Comparison of ENCODE assay signal across 9 mouse cellular contexts in genomic region chr2:180963956-180964355, GRCm38 (mm10). TPM values are rescaled to one million over a fixed set of nuclear protein-coding genes. Genes with fewer than 3 reads are reported as not detected.
A peak's percentile ranks its signal among the peaks of the same experiment; 100 is the strongest.
DNase-seq lines count a peak whose midpoint lies in the region; ATAC-seq lines count a peak whose summit lies in the region.
"Had no signal": no experiment of that assay in that cellular context is flagged by ENCODE, and none has a peak within 500 bp of the region (broad histone marks: within the 10 kb centered on the region; RNA-seq: fewer than 3 reads in every experiment).

No protein-coding gene starts in this region.

- intact Hi-C loops in left cerebral cortex, postnatal 14 days (cut with DNase I), result loop anchor here (1.0 kb wide), 1 partner anchor 39 kb away; no protein-coding TSS in a partner anchor

- H3K9me3 ChIP-seq in midbrain, embryonic 10.5 days (replicated peaks), result no peaks in the 10 kb centered on the region
- H3K9me3 ChIP-seq in midbrain, embryonic 13.5 days, result no peaks in the 10 kb centered on the region
- no peaks in the 10 kb centered on the region for H3K9me3 ChIP-seq in forebrain, embryonic 16.5 days (ENCODE audit: control insufficient read depth, low read length)
- H3K9me3 ChIP-seq in hindbrain, embryonic 14.5 days (ENCODE audit: control insufficient read depth, low read length), result no peaks in the 10 kb centered on the region
- no peaks in the 10 kb centered on the region for H3K9me3 ChIP-seq in neural tube, embryonic 14.5 days (ENCODE audit: control insufficient read depth, low read length)
- H3K9me3 ChIP-seq: embryonic facial prominence, embryonic 15.5 days had no signal

- H3K27me3 ChIP-seq in midbrain, embryonic 10.5 days (ENCODE audit: low read depth, poor library complexity, severe bottlenecking), result no peaks in the 10 kb centered on the region
- H3K27me3 ChIP-seq in midbrain, embryonic 13.5 days, result no peaks in the 10 kb centered on the region
- no peaks in the 10 kb centered on the region for H3K27me3 ChIP-seq in forebrain, embryonic 16.5 days (replicated peaks; ENCODE audit: control insufficient read depth, insufficient read depth, low read length)
- H3K27me3 ChIP-seq in hindbrain, embryonic 14.5 days (ENCODE audit: control insufficient read depth, insufficient read depth, low read length), result no peaks in the 10 kb centered on the region
- no peaks in the 10 kb centered on the region for H3K27me3 ChIP-seq in neural tube, embryonic 14.5 days (ENCODE audit: control insufficient read depth, insufficient read depth, low read length)

- no peak overlapping the region for H3K4me2 ChIP-seq in midbrain, embryonic 13.5 days (replicated peaks)
- no peak overlapping the region for H3K4me2 ChIP-seq in forebrain, embryonic 16.5 days (ENCODE audit: low read length)
- H3K4me2 ChIP-seq in hindbrain, embryonic 14.5 days (replicated peaks), result no peak overlapping the region
- H3K4me2 ChIP-seq in neural tube, embryonic 14.5 days (ENCODE audit: low read depth, low read length), result no peak overlapping the region
- H3K4me2 ChIP-seq: embryonic facial prominence, embryonic 15.5 days had no signal

- ATAC-seq in midbrain, embryonic 13.5 days, result no peak
- ATAC-seq in cerebellum, adult (ENCODE audit: insufficient number of reproducible peaks, low FRiP score, low TSS enrichment), result 0 out of 2 replicates have a peak, but pooled peaks have one; percentile 51
- ATAC-seq in forebrain, embryonic 16.5 days, result 0 out of 2 replicates have a peak, but pooled peaks have one; percentile 21
- no peak for ATAC-seq in hindbrain, embryonic 14.5 days (ENCODE audit: low FRiP score)
- ATAC-seq in neural tube, embryonic 14.5 days (ENCODE audit: low read depth), result peak; percentile 5; the same call in 1 of the 2 replicates

- peaks cover 25% of the 10 kb centered on the region for H3K4me1 ChIP-seq in midbrain, embryonic 10.5 days
- H3K4me1 ChIP-seq in midbrain, embryonic 13.5 days (replicated peaks), result peaks cover 27% of the 10 kb centered on the region
- peaks cover 17% of the 10 kb centered on the region for H3K4me1 ChIP-seq in forebrain, embryonic 16.5 days (replicated peaks; ENCODE audit: control insufficient read depth, insufficient read depth, low read length)
- H3K4me1 ChIP-seq in hindbrain, embryonic 14.5 days (replicated peaks; ENCODE audit: control insufficient read depth, insufficient read depth, low read length), result peaks cover 15% of the 10 kb centered on the region
- H3K4me1 ChIP-seq in neural tube, embryonic 14.5 days (ENCODE audit: control insufficient read depth, insufficient read depth, low read length), result peaks cover 9% of the 10 kb centered on the region

- 7% methylated on average over 5 of the region's 5 CpGs for WGBS in midbrain, embryonic 10.5 days
- WGBS in midbrain, embryonic 13.5 days, result 4% methylated on average over 5 of the region's 5 CpGs
- WGBS in forebrain, embryonic 16.5 days, result 5% methylated on average over 5 of the region's 5 CpGs
- WGBS in hindbrain, embryonic 14.5 days, result 4% methylated on average over 5 of the region's 5 CpGs
- 5% methylated on average over 5 of the region's 5 CpGs for WGBS in neural tube, embryonic 14.5 days

- H3K9ac ChIP-seq in midbrain, embryonic 13.5 days (replicated peaks), result no peak overlapping the region
- H3K9ac ChIP-seq in forebrain, embryonic 16.5 days (replicated peaks; ENCODE audit: low read depth, low read length), result no peak overlapping the region
- H3K9ac ChIP-seq in hindbrain, embryonic 14.5 days, result no peak overlapping the region
- H3K9ac ChIP-seq in neural tube, embryonic 14.5 days (replicated peaks; ENCODE audit: low read depth, low read length), result no peak overlapping the region
- H3K9ac ChIP-seq: embryonic facial prominence, embryonic 15.5 days had no signal

- peak; percentile 80 for DNase-seq in midbrain, embryonic 10.5 days (ENCODE audit: low spot score)
- peak; percentile 77 for DNase-seq in hindbrain, embryonic 14.5 days (ENCODE audit: low spot score)
- DNase-seq in left cerebral cortex, postnatal 14 days (ENCODE audit: low spot score in 2 of 2), result peak; percentile 76 to 79
- peak; percentile 43 for DNase-seq in testis, postnatal 14 days (ENCODE audit: low spot score)

- 0 out of 2 replicates have a peak overlapping the region, but pooled peaks have one; percentile 38 for H3K27ac ChIP-seq in midbrain, embryonic 10.5 days (replicated peaks)
- no peak overlapping the region for H3K27ac ChIP-seq in midbrain, embryonic 13.5 days
- no peak overlapping the region for H3K27ac ChIP-seq in forebrain, embryonic 16.5 days (ENCODE audit: low read length)
- no peak overlapping the region for H3K27ac ChIP-seq in hindbrain, embryonic 14.5 days
- no peak overlapping the region for H3K27ac ChIP-seq in neural tube, embryonic 14.5 days (ENCODE audit: low read depth, low read length)
- H3K27ac ChIP-seq: embryonic facial prominence, embryonic 15.5 days had no signal

- peaks cover 3% of the 10 kb centered on the region for H3K36me3 ChIP-seq in midbrain, embryonic 10.5 days
- 0 out of 2 replicates have a peak, but pooled peaks cover 2% of the 10 kb centered on the region for H3K36me3 ChIP-seq in midbrain, embryonic 13.5 days
- no peaks in the 10 kb centered on the region for H3K36me3 ChIP-seq in forebrain, embryonic 16.5 days (ENCODE audit: control insufficient read depth, insufficient read depth)
- H3K36me3 ChIP-seq in hindbrain, embryonic 14.5 days (replicated peaks; ENCODE audit: control insufficient read depth, insufficient read depth), result no peaks in the 10 kb centered on the region; the same call in 1 of the 2 replicates
- no peaks in the 10 kb centered on the region for H3K36me3 ChIP-seq in neural tube, embryonic 14.5 days (ENCODE audit: control insufficient read depth, insufficient read depth, low read length)

- 0 out of 2 replicates have a peak overlapping the region, but pooled peaks have one; percentile 5 for H3K4me3 ChIP-seq in midbrain, embryonic 10.5 days
- H3K4me3 ChIP-seq in midbrain, embryonic 13.5 days (replicated peaks), result no peak overlapping the region
- no peak overlapping the region for H3K4me3 ChIP-seq in forebrain, embryonic 16.5 days (replicated peaks; ENCODE audit: low read length)
- H3K4me3 ChIP-seq in hindbrain, embryonic 14.5 days (replicated peaks; ENCODE audit: low read length), result no peak overlapping the region
- no peak overlapping the region for H3K4me3 ChIP-seq in neural tube, embryonic 14.5 days (ENCODE audit: low read depth, low read length)
- H3K4me3 ChIP-seq: embryonic facial prominence, embryonic 15.5 days had no signal

RNA-seq across cellular contexts. Expression of gene Arfgap1, which starts 3.1 kb away (rescaled TPM):
- 81.6 and 87.1 TPM in 2 replicates for polyA plus RNA-seq in midbrain, embryonic 10.5 days (2016; fragmentation: Nextera tagmentation; extraction: Ambion mirVana)
- polyA plus RNA-seq in midbrain, embryonic 13.5 days (2015; fragmentation: Nextera tagmentation; extraction: Ambion mirVana), result 98.9 and 103 TPM in 2 replicates
- polyA plus RNA-seq in forebrain, embryonic 16.5 days (2015; fragmentation: Nextera tagmentation; extraction: Ambion mirVana), result 103 and 125 TPM in 2 replicates
- polyA plus RNA-seq in hindbrain, embryonic 14.5 days (2014; fragmentation: Nextera tagmentation; extraction: Ambion mirVana), result 88.2 and 96.2 TPM in 2 replicates
- total RNA-seq in left cerebral cortex, postnatal 14 days (2021), result 100 to 1,000 TPM; 136 to 137 TPM
- 87.0 and 95.2 TPM in 2 replicates for polyA plus RNA-seq in neural tube, embryonic 14.5 days (2014; fragmentation: Nextera tagmentation; extraction: Ambion mirVana)

RNA-seq across cellular contexts. Expression of gene Nkain4, which starts 9.5 kb away (rescaled TPM):
- polyA plus RNA-seq in midbrain, embryonic 10.5 days (2016; fragmentation: Nextera tagmentation; extraction: Ambion mirVana), result 43.7 and 59.7 TPM in 2 replicates
- polyA plus RNA-seq in midbrain, embryonic 13.5 days (2015; fragmentation: Nextera tagmentation; extraction: Ambion mirVana), result 94.0 and 101 TPM in 2 replicates
- polyA plus RNA-seq in forebrain, embryonic 16.5 days (2015; fragmentation: Nextera tagmentation; extraction: Ambion mirVana), result 52.3 and 56.7 TPM in 2 replicates
- polyA plus RNA-seq in hindbrain, embryonic 14.5 days (2014; fragmentation: Nextera tagmentation; extraction: Ambion mirVana), result 78.6 and 85.5 TPM in 2 replicates
- 10 to 100 TPM; 35.7 to 45.1 TPM for total RNA-seq in left cerebral cortex, postnatal 14 days (2021)
- 86.5 and 97.0 TPM in 2 replicates for polyA plus RNA-seq in neural tube, embryonic 14.5 days (2014; fragmentation: Nextera tagmentation; extraction: Ambion mirVana)

RNA-seq across cellular contexts. Expression of gene Col20a1, which starts 22.4 kb away (rescaled TPM):
- polyA plus RNA-seq in midbrain, embryonic 10.5 days (2016; fragmentation: Nextera tagmentation; extraction: Ambion mirVana), result 0.14 and 0.52 TPM in 2 replicates
- 0.12 and 0.35 TPM in 2 replicates for polyA plus RNA-seq in midbrain, embryonic 13.5 days (2015; fragmentation: Nextera tagmentation; extraction: Ambion mirVana)
- 0.13 and 0.15 TPM in 2 replicates for polyA plus RNA-seq in forebrain, embryonic 16.5 days (2015; fragmentation: Nextera tagmentation; extraction: Ambion mirVana)
- 0.33 and 0.74 TPM in 2 replicates for polyA plus RNA-seq in hindbrain, embryonic 14.5 days (2014; fragmentation: Nextera tagmentation; extraction: Ambion mirVana)
- total RNA-seq in left cerebral cortex, postnatal 14 days (2021), result 1 to 10 TPM; 1.6 to 2.4 TPM
- polyA plus RNA-seq in neural tube, embryonic 14.5 days (2014; fragmentation: Nextera tagmentation; extraction: Ambion mirVana), result 0.31 and 0.60 TPM in 2 replicates

RNA-seq across cellular contexts. Expression of gene Birc7, which starts 35.1 kb away (rescaled TPM):
- polyA plus RNA-seq in midbrain, embryonic 10.5 days (2016; fragmentation: Nextera tagmentation; extraction: Ambion mirVana), result 0.48 and 0.56 TPM in 2 replicates
- polyA plus RNA-seq in midbrain, embryonic 13.5 days (2015; fragmentation: Nextera tagmentation; extraction: Ambion mirVana), result 0.27 and 0.55 TPM in 2 replicates
- not detected in 2 replicates for polyA plus RNA-seq in forebrain, embryonic 16.5 days (2015; fragmentation: Nextera tagmentation; extraction: Ambion mirVana)
- 0.33 TPM in 1 of 2 replicates, not detected in the other for polyA plus RNA-seq in hindbrain, embryonic 14.5 days (2014; fragmentation: Nextera tagmentation; extraction: Ambion mirVana)
- total RNA-seq in left cerebral cortex, postnatal 14 days (2021), result not detected
- 0.15 and 0.31 TPM in 2 replicates for polyA plus RNA-seq in neural tube, embryonic 14.5 days (2014; fragmentation: Nextera tagmentation; extraction: Ambion mirVana)
- polyA plus RNA-seq: embryonic facial prominence, embryonic 15.5 days had no signal

RNA-seq across cellular contexts. Expression of gene Ythdf1, which starts 43.2 kb away (rescaled TPM):
- 51.9 and 61.4 TPM in 2 replicates for polyA plus RNA-seq in midbrain, embryonic 10.5 days (2016; fragmentation: Nextera tagmentation; extraction: Ambion mirVana)
- 37.7 and 47.2 TPM in 2 replicates for polyA plus RNA-seq in midbrain, embryonic 13.5 days (2015; fragmentation: Nextera tagmentation; extraction: Ambion mirVana)
- 44.9 and 50.1 TPM in 2 replicates for polyA plus RNA-seq in forebrain, embryonic 16.5 days (2015; fragmentation: Nextera tagmentation; extraction: Ambion mirVana)
- 50.0 and 56.6 TPM in 2 replicates for polyA plus RNA-seq in hindbrain, embryonic 14.5 days (2014; fragmentation: Nextera tagmentation; extraction: Ambion mirVana)
- total RNA-seq in left cerebral cortex, postnatal 14 days (2021), result 10 to 100 TPM; 63.1 to 68.4 TPM
- 49.2 and 61.0 TPM in 2 replicates for polyA plus RNA-seq in neural tube, embryonic 14.5 days (2014; fragmentation: Nextera tagmentation; extraction: Ambion mirVana)

Comparison
In these comparisons a context has a peak if more than half of its experiments do, and no peak if none do; other contexts are left out.
1. ATAC-seq: peak in cerebellum, adult (single experiment), forebrain, embryonic 16.5 days (single experiment) and neural tube, embryonic 14.5 days (single experiment); none in midbrain, embryonic 13.5 days (single experiment) and hindbrain, embryonic 14.5 days (single experiment).
2. Peak in every context shown above with its lines, with median percentiles within 50 percentile points of each other: DNase-seq.